Mouse (Mus musculus): Measurements from ENCODE around the gene 1700028P14Rik.
A peak's percentile ranks its signal among the peaks of the same experiment; 100 is the strongest.
"Not testable (repeated sequence)": the region's sequence is repeated elsewhere in the genome, so short reads cannot be mapped to it uniquely, and the experiment has no call there.

Gene 1700028P14Rik

GRCm38 (mm10) chr19:23652644-23653043 is at the start of gene 1700028P14Rik:
1700028P14Rik (minus strand) TSS chr19:23652812.
- no peak for DNase-seq (ENCODE audit: low read depth, low spot score)

GRCm38 (mm10) chr19:23699131-23699530 is 46.5 kb upstream of the 1700028P14Rik start:
- DNase-seq (ENCODE audit: low read depth, low spot score): no peak

DNA sequence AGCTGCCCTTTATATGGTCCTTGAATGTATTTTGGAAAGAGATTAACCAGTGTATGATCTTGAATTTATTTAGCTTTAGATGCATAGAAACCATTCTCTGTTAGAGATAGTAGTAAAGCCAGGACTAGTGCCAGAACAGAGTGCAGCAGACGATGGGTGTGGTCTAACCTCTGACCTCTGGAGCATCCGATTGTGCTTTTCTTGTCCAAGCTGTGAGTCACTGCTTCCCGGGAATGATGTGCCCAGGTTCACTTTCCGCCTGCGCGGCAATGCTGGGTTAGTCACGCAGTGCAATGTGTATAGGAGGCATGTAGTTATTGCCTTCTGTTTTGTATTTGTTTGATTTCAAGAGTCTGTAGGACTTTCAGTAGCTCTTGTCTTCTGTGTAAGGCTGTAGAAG is 45.8 kb upstream of the 1700028P14Rik start:
- no peak for DNase-seq (ENCODE audit: low read depth, low spot score)

DNA sequence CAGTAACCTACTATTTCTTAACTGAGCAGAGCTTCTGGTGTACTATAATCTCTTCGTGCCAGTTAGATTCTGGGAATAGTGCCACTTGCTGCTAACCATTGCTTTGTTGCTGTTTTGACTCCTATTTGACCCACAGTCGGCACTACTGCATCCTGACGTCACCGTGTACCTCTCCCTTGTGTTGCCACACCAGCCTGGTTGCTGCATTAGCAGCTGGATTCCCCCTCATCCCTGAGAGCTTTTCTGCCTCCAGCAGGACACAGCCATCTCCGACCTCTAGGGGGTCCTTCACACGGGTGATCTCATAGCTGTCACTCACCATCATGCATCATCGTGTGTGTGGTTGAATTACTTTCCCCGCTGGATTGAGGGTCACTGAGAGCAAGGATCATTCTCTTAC is 45.2 kb upstream of the 1700028P14Rik start:
- DNase-seq (ENCODE audit: low read depth, low spot score): no peak

DNA sequence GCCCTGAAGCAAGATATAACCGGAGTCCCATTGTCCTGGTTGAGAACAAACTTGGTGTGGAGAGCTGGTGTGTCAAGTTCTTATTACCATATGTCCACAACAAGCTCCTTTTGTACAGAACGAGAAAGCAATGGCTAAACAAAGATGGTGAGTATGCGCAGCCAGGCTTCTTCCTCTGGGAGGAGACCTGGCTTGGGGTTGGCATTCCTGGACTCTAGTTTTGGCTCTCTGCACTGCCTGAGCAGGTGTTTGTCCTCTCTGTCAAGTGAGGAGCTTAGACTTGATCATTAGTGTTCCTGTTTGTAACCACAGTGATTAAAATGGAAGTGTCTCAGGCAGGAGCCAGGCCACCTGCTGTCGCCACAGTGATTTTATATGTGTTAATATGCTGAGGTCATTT is 41.7 kb upstream of the 1700028P14Rik start:
- no peak for DNase-seq (ENCODE audit: low read depth, low spot score)

GRCm38 (mm10) chr19:23688421-23688946 is 35.9 kb upstream of the 1700028P14Rik start:
- no peak for DNase-seq (ENCODE audit: low read depth, low spot score)

DNA sequence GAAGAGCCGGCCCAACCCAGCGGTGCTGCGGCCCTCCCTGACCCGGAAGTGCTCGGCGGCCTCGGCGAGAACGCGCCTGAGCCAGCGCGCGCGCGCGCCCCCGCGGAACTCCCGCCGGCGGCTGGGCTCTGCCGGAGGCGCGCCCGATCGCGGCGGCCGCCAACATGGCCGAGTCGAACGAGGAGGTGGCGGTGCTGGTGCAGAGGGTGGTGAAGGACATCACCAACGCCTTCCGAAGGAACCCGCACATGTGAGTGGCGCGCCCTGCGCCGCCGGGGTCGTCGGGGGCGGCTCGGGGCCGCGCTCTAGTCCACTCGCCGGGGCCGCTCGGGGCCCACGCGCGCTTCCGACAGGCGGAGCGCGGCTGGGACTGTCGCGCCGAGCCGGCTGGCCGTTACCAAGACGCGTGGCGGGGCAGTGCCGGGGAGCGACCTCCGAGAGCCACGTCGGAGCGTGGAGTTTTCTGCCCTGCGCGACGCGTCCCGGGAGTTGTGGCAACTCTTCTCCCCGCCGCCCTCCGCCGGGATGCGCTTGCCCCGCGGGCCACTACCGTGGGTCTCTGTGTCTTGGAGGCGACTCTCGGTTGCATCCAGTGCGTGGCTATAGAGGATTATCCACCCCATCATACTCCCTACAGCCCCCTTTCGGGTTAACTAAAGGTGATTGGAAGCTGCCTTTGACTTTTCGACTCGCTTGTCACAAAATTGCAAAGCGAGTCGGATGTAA is 34.8 kb upstream of the 1700028P14Rik start, which contains the start of gene Ptar1:
Ptar1 (plus strand) TSS at position 134 of the 726 bp plus-strand sequence.
- DNase-seq (ENCODE audit: low read depth, low spot score): peak; percentile 82

DNA sequence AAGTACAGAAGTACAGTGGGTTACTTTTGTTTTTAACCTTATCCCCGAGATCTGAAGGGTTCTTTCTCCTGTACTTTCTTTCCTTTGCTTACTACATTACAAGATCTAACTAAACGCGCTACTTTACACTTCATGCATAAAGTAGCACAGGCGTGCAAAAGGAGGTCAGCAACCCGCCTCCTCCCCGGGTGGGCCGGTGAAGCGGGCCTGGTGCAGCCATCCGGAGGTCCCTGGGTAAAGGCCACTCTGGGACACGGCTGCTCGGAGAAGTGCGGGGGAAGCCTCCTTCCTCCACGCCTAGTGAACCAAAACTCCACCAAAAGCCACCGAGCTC is 34.3 kb upstream of the 1700028P14Rik start:
- no peak for DNase-seq (ENCODE audit: low read depth, low spot score)

DNA sequence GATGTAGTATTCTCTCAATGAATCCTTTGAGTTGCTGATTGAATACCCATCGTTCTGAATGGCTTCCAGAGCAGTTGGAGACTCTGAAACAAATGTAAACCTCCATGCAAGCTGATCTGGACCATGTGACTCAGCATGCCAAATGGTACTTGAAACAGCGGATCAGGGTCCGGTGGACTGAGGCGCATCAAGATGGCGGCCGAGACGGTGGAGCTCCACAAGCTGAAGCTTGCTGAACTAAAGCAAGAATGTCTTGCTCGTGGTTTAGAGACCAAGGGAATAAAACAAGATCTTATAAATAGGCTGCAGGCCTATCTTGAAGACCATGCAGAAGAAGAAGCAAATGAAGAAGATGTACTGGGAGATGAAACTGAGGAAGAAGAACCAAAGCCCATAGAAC is 23.0 kb upstream of the 1700028P14Rik start:
- not testable (repeated sequence) for DNase-seq (ENCODE audit: low read depth, low spot score)

- no peak for DNase-seq (ENCODE audit: low read depth, low spot score)
Measured at GRCm38 (mm10) chr19:23673021-23673420, 20.4 kb upstream of the 1700028P14Rik start.

DNA sequence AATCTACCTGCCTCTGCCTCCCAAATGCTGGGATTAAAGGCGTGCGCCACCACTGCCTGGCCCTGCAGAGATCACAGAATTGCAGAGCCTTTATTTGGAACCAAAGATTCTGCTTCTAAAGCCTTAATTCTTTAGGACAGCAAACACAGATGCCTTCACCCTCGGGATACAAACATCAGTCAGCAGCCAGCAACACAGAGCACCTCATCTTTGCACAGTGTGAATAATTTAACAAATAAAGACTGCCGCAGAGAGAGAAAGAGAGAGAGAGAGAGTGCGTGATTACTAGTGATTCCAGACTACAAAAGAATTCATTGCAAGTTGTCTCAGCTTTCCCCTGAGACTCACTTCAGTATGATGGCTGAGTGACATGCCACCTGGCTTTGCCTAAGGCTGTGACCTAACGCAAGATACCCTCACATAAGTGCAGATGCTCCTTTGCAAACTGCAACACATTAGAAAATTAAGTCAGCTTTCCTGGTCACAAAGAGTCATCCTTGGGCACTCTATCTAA is 15.6 kb upstream of the 1700028P14Rik start:
- DNase-seq (ENCODE audit: low read depth, low spot score): no peak

DNA sequence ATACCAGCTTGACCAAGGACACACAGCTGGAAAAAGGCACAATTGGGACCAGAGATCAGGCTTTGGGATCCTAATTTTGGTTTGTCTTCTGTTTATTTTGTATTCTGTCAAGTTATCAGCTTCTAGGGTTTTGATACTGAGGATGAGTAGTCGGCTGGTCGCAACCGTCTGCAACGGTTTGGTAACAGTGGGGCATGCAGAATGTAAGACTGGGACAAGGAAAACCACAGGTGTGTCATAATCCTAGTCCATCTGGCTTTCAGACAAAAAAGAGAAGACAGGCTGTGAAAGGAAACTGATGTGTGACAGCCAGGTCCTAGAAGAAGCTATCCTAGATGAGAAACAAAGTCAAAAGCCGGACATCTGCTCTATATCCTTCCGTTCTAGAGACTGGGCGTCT is 11.5 kb upstream of the 1700028P14Rik start:
- no peak for DNase-seq (ENCODE audit: low read depth, low spot score)

GRCm38 (mm10) chr19:23658350-23658749 is 5.7 kb upstream of the 1700028P14Rik start:
- DNase-seq (ENCODE audit: low read depth, low spot score): no peak

DNA sequence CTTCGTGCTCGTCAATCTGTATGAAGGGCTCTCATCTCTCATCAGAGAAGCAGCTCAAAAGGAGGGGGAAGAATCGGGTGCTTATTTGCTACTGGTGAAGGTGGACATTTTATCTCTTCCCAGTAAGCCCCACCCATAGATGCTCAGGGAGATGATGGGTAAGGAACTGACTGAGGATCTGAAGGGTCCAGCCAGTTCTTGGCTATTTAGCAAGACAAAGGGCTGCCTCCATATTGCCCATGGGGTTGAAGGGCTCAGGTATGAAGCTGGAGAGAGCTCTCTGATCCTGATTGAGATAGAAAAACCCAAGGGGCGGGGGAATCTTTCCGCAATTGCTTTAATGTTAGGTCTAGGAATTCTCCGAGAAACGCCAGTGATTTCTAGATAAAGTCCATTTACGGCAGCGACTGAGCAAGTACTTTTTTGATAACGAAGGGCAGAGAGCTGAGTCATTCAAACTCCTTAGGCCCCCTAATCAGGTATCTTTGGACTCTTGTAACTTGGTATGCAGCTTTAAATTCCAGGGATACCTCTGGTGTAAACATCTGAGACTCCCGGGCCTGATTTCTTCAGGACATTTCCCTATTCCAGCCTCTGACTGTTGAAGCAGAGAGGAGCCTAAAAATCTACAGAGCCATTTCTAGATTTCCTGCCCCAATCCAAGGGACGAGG is 4.8 kb upstream of the 1700028P14Rik start:
- no peak for DNase-seq (ENCODE audit: low read depth, low spot score)

- DNase-seq (ENCODE audit: low read depth, low spot score): no peak
Measured at GRCm38 (mm10) chr19:23653154-23653553, 542 bp upstream of the 1700028P14Rik start.

GRCm38 (mm10) chr19:23647308-23647707 is 5.3 kb downstream of the 1700028P14Rik start:
- DNase-seq (ENCODE audit: low read depth, low spot score): no peak

DNA sequence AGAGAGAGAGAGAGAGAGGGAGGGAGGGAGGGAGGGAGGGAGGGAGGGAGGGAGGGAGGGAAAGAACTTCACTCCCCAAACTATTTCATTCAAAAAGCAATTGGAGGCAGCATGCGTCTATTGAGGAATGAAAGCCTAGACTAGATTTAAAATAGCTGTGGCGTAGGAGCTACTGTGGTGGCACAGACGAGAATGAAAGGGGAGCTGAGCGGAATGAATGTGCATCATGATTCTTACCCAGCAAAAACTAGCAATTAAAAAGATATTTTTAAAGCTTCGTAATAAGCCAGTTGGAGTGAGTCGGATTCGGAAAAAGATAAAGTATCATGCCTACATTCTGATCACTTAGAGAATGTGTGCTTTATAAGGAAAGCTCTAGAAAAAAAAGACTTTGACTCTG is 7.3 kb downstream of the 1700028P14Rik start:
- DNase-seq (ENCODE audit: low read depth, low spot score): no peak

GRCm38 (mm10) chr19:23643819-23644218 is 8.8 kb downstream of the 1700028P14Rik start:
- no peak for DNase-seq (ENCODE audit: low read depth, low spot score)

DNA sequence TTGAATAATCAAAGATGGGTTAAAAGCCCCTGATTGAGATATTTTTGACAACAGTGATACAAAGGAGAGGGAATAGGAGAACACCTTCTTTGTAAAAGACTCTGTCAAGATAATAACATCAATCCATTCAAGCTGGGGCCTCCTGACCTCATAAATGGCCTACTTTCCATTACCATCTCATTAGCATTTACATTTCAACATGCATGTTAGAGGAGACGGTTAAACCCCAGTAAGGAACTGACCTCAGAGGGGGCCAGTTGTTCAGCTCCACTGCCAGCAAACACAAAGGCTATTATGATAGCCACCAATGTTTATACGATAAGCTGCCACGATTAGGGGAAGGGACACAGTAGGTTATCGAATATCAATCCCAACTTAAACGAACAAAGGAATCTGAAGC is 15.8 kb downstream of the 1700028P14Rik start:
- no peak for DNase-seq (ENCODE audit: low read depth, low spot score)

- no peak for DNase-seq (ENCODE audit: low read depth, low spot score)
Measured at GRCm38 (mm10) chr19:23631611-23632492, 20.8 kb downstream of the 1700028P14Rik start.

- no peak for DNase-seq (ENCODE audit: low read depth, low spot score)
Measured at GRCm38 (mm10) chr19:23614268-23614667, 38.3 kb downstream of the 1700028P14Rik start.

- DNase-seq (ENCODE audit: low read depth, low spot score): no peak
Measured at GRCm38 (mm10) chr19:23609724-23610123, 42.9 kb downstream of the 1700028P14Rik start.

Measured in c-Kit-negative CD71-positive TER-119-positive erythroid progenitor cells, embryonic 14.5 days (primary cell).